Mouse (Mus musculus) cortical plate, adult 2 months (tissue): ENCODE measurements around the gene Cmss1.

Experiments used
- CTCF ChIP-seq: fragments of 200-500 bp; IDR thresholded peaks from 2 replicates; pipeline ENCODE4 v1.5.1; 2011; ENCODE audit warnings: mild to moderate bottlenecking, control low read depth, low read length; ENCODE audit not compliant: insufficient read depth; ENCODE audit errors: extremely low read depth
- POLR2A ChIP-seq: fragments of 200-500 bp; IDR thresholded peaks from 2 replicates; pipeline ENCODE4 v1.6.1; 2011; ENCODE audit warnings: mild to moderate bottlenecking, low read length, control low read depth; ENCODE audit not compliant: insufficient read depth; ENCODE audit errors: extremely low read depth

DNA sequence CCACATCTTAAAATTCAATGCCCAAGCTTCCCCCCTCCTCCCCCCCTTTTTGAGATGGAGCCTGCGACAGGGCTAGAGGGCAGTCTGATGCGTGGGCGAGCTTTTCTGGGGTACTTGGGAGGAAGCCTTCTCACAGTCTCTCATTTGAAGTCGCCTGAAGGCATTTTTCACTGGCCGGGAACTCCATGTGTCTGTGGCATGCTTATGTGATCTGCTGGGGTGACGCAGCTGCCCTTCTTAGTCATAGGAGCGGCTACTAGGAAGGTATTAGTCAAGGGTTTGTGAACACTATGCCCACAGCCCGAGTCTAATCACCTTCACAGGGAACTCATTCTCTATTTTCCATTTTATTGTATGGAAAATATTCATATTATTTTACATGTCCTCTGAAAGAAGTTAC, 325.2 kb downstream of the Cmss1 start:
- no peak for TF ChIP-seq CTCF
- no peak for TF ChIP-seq POLR2A
